Mouse (Mus musculus): ENCODE data around the gene Nova2. TPM values are rescaled to one million over a fixed set of nuclear protein-coding genes. Genes with fewer than 3 reads are reported as not detected.
A peak's percentile ranks its signal among the peaks of the same experiment; 100 is the strongest.

Nova2 gene
- polyA plus RNA-seq, 1 experiment from 2014 or later = 18.6 TPM

DNA sequence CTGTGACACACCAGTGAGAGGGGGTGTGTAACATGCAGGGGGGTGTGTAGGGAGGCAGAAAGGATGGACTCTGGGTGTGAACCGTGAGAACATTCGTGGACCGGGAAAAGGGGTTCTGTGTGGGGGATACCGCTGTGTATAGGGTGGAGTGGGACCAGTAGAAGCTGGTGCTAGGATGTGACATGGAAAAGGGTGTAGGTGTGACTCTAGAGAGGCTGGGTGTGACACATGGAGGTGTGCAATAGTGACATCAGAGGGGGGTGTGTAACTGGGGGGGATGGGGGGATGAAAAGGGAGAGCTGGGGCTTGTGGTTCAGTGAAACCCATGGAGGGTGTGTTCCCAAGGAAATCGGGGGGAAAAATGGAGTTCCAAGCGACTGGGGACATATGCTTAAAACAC lies 1.2 kb downstream of the Nova2 start:
- Histone ChIP-seq H3K27me3 (no peaks in the 10 kb centered on the region), H3K36me3 (no peaks in the 10 kb centered on the region), H3K4me3 (replicated peaks) (peak overlapping the region; percentile 95), H3K9ac (replicated peaks) (peak overlapping the region; percentile 98), H3K4me1 (replicated peaks) (peaks cover 85% of the 10 kb centered on the region), H3K27ac (peak overlapping the region; percentile 98), H3K9me3 (no peaks in the 10 kb centered on the region), H3K4me2 (replicated peaks) (peak overlapping the region; percentile 83)
- 46% methylated on average over 6 of the region's 6 CpGs for WGBS
- ATAC-seq = no peak; the same call in 1 of the 2 replicates

- no peak for ATAC-seq
- peak overlapping the region; percentile 83 for H3K4me2 ChIP-seq (replicated peaks)
- peak overlapping the region; percentile 98 for H3K9ac ChIP-seq (replicated peaks)
- 47% methylated on average over 3 of the region's 3 CpGs for WGBS
- peak overlapping the region; percentile 95 for H3K4me3 ChIP-seq (replicated peaks)
- H3K27me3 ChIP-seq = no peaks in the 10 kb centered on the region
- H3K4me1 ChIP-seq (replicated peaks) = peaks cover 85% of the 10 kb centered on the region
- H3K9me3 ChIP-seq = no peaks in the 10 kb centered on the region
- H3K36me3 ChIP-seq = no peaks in the 10 kb centered on the region
- H3K27ac ChIP-seq = peak overlapping the region; percentile 98
These were observed 2.1 kb downstream of the Nova2 start for GRCm38 (mm10) chr7:18927759-18928158.

DNA sequence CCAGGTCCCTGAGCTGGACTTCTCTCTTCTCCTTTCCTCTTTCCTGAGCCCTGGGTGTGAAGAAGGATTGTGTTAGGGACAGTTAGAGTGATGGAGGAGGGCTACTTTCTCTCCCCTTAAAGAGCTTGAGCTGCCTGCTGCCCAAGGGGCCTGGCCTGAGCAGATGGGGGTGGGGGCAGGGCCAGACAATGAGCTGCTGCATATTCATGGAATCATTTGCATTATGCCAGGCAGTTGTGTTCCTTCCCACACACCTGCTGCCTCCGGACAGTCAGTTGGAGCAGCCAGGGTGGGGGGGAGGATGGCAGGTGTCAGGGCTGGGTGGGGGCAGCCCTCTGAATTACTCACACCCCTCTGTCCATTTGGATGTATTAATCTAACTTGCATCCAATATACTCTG lies 16.7 kb downstream of the Nova2 start:
- H3K4me1 ChIP-seq (replicated peaks) = peaks cover 79% of the 10 kb centered on the region

GRCm38 (mm10) chr7:18942815-18943214 lies 17.1 kb downstream of the Nova2 start:
- WGBS = 35% methylated on average over 9 of the region's 9 CpGs
- H3K27me3 ChIP-seq = no peaks in the 10 kb centered on the region
- peak overlapping the region; percentile 88 for H3K27ac ChIP-seq
- H3K36me3 ChIP-seq = peaks cover 46% of the 10 kb centered on the region
- H3K9me3 ChIP-seq = no peaks in the 10 kb centered on the region
- H3K4me3 ChIP-seq (replicated peaks) = no peak overlapping the region
- H3K9ac ChIP-seq (replicated peaks) = peak overlapping the region; percentile 2; the same call in 1 of the 2 replicates
- H3K4me2 ChIP-seq (replicated peaks) = peak overlapping the region; percentile 46; the same call in 1 of the 2 replicates
- H3K4me1 ChIP-seq (replicated peaks) = peaks cover 81% of the 10 kb centered on the region
- ATAC-seq = peak; percentile 34

More for the DNA sequence above, 16.7 kb downstream of the Nova2 start:
- peak overlapping the region; percentile 46 for H3K4me2 ChIP-seq (replicated peaks)
- peak overlapping the region; percentile 51 for H3K9ac ChIP-seq (replicated peaks)
- peak overlapping the region; percentile 16 for H3K4me3 ChIP-seq (replicated peaks)
- peak; percentile 91 for ATAC-seq
- H3K9me3 ChIP-seq = no peaks in the 10 kb centered on the region
- H3K27ac ChIP-seq = peak overlapping the region; percentile 88
- WGBS = 0% methylated on average over 1 of the region's 1 CpGs
- peaks cover 42% of the 10 kb centered on the region for H3K36me3 ChIP-seq
- no peaks in the 10 kb centered on the region for H3K27me3 ChIP-seq

- Histone ChIP-seq H3K27me3 (no peaks in the 10 kb centered on the region), H3K4me3 (replicated peaks) (no peak overlapping the region), H3K9ac (replicated peaks) (peak overlapping the region; percentile 49; the same call in 1 of the 2 replicates), H3K36me3 (peaks cover 44% of the 10 kb centered on the region), H3K9me3 (no peaks in the 10 kb centered on the region), H3K4me1 (replicated peaks) (peaks cover 73% of the 10 kb centered on the region), H3K4me2 (replicated peaks) (no peak overlapping the region), H3K27ac (peak overlapping the region; percentile 97)
- 51% methylated on average over 6 of the region's 6 CpGs for WGBS
- no peak for ATAC-seq
These were observed 22.5 kb downstream of the Nova2 start for GRCm38 (mm10) chr7:18948151-18948550.

- H3K36me3 ChIP-seq = peaks cover 56% of the 10 kb centered on the region
- peaks cover 55% of the 10 kb centered on the region for H3K4me1 ChIP-seq (replicated peaks)
- H3K4me2 ChIP-seq (replicated peaks) = peak overlapping the region; percentile 49
- ATAC-seq = peak; percentile 95
- H3K9me3 ChIP-seq = no peaks in the 10 kb centered on the region
- H3K9ac ChIP-seq (replicated peaks) = peak overlapping the region; percentile 49
- peak overlapping the region; percentile 19 for H3K4me3 ChIP-seq (replicated peaks)
- H3K27ac ChIP-seq = peak overlapping the region; percentile 97
- 5% methylated on average over 12 of the region's 12 CpGs for WGBS
- no peaks in the 10 kb centered on the region for H3K27me3 ChIP-seq
These were observed 24.3 kb downstream of the Nova2 start for GRCm38 (mm10) chr7:18949781-18950522.

DNA sequence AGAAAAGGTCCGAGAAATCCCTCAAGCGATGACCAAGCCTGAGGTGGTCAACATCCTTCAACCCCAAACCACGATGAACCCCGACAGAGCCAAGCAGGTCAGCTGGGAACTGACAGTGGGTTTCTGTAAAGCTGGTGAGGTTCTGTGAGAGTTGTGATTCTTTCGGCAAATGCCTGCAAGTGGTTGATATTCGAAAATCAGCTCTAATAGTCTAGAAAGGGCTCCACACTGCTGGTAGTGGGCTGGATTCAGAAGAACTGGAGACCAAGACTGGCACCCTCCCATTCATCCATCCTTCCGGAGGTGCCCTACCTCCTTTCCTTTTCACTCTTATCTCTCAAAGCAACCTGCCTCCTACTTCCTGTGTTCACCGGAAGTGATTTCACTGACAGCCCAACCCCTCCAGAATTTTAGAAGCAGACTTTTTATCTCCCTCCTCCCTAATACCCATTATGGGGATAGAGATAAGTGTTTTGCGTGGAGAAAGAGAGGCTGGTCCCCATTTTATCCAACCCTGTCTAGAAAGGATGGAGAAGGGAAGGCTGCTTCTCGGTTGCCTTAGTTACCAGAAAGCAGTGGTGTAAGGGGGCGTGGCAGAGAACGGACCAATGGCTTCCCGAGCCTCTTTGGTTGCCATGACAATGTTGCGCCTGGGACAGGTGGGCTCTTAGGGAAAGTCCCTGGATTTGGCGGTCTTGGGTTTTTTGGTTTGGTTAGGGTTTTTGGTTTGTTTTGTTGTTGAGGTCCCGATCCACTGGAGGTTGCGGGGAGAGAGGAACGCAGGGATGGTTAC lies 25.0 kb downstream of the Nova2 start:
- H3K27ac ChIP-seq = peak overlapping the region; percentile 97
- H3K9me3 ChIP-seq = no peaks in the 10 kb centered on the region
- no peaks in the 10 kb centered on the region for H3K27me3 ChIP-seq
- peaks cover 54% of the 10 kb centered on the region for H3K36me3 ChIP-seq
- H3K9ac ChIP-seq (replicated peaks) = peak overlapping the region; percentile 49
- peak overlapping the region; percentile 19; the same call in 1 of the 2 replicates for H3K4me3 ChIP-seq (replicated peaks)
- 12% methylated on average over 18 of the region's 18 CpGs for WGBS
- peaks cover 52% of the 10 kb centered on the region for H3K4me1 ChIP-seq (replicated peaks)
- peak; percentile 32; the same call in 1 of the 2 replicates for ATAC-seq
- H3K4me2 ChIP-seq (replicated peaks) = peak overlapping the region; percentile 49

DNA sequence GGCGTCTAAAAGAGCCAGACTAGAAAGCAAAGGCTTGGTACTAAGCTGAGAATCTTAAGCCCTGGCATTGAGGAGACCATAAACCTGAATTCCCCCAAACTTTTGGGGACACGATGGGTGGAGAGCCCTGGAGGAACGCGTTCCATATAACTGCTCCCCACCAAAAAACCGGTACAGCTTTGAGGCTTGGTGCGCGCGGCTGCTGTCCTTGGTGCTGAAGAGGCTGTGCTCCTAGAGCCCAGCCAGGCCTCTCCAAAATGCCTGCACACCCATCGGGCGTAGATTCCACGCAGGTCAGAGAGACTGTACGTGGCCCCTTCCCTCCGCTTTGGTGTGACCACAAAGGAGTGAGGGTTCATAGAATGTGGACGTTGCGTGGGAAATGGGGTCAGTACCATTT lies 25.7 kb downstream of the Nova2 start:
- Histone ChIP-seq H3K4me3 (replicated peaks) (0 out of 2 replicates have a peak overlapping the region, but pooled peaks have one; percentile 1), H3K36me3 (peaks cover 55% of the 10 kb centered on the region)

DNA sequence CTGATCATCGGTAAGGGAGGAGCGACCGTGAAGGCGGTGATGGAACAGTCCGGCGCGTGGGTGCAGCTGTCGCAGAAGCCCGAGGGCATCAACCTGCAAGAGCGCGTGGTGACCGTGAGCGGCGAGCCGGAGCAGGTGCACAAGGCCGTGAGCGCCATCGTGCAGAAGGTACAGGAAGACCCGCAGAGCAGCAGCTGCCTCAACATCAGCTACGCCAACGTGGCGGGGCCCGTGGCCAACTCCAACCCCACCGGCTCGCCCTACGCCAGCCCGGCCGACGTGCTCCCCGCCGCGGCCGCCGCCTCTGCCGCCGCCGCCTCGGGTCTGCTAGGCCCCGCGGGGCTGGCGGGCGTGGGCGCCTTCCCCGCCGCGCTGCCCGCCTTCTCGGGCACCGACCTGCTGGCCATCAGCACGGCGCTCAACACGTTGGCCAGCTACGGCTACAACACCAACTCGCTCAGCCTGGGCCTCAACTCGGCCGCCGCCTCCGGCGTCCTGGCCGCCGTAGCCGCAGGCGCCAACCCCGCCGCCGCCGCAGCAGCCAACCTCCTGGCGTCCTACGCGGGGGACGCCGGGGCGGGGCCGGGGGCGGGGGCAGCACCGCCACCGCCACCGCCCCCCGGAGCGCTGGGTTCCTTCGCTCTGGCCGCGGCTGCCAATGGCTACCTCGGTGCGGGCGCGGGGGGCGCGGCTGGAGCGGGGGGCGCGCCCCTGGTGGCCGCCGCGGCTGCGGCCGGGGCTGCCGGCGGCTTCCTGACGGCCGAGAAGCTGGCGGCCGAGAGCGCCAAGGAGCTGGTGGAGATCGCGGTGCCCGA lies 32.1 kb downstream of the Nova2 start:
- no peaks in the 10 kb centered on the region for H3K27me3 ChIP-seq
- H3K4me2 ChIP-seq (replicated peaks) = peak overlapping the region; percentile 67
- peaks cover 61% of the 10 kb centered on the region for H3K4me1 ChIP-seq (replicated peaks)
- peak overlapping the region; percentile 80 for H3K27ac ChIP-seq
- H3K9me3 ChIP-seq = no peaks in the 10 kb centered on the region
- WGBS = under 1% methylated on average over 81 of the region's 107 CpGs
- peak overlapping the region; percentile 38 for H3K4me3 ChIP-seq (replicated peaks)
- peak; percentile 45 for ATAC-seq
- H3K36me3 ChIP-seq = peaks cover 55% of the 10 kb centered on the region
- H3K9ac ChIP-seq (replicated peaks) = peak overlapping the region; percentile 61

More for the DNA sequence above, 25.7 kb downstream of the Nova2 start:
- H3K9ac ChIP-seq (replicated peaks) = peak overlapping the region; percentile 44
- peak overlapping the region; percentile 97 for H3K27ac ChIP-seq
- ATAC-seq = no peak
- H3K27me3 ChIP-seq = no peaks in the 10 kb centered on the region
- H3K9me3 ChIP-seq = no peaks in the 10 kb centered on the region
- H3K4me2 ChIP-seq (replicated peaks) = peak overlapping the region; percentile 49
- H3K4me1 ChIP-seq (replicated peaks) = peaks cover 52% of the 10 kb centered on the region
- 22% methylated on average over 15 of the region's 15 CpGs for WGBS

GRCm38 (mm10) chr7:18958384-18958766 lies 32.7 kb downstream of the Nova2 start:
- 2% methylated on average over 21 of the region's 21 CpGs for WGBS
- H3K27ac ChIP-seq = peak overlapping the region; percentile 80
- H3K9ac ChIP-seq (replicated peaks) = peak overlapping the region; percentile 61
- H3K27me3 ChIP-seq = no peaks in the 10 kb centered on the region
- H3K9me3 ChIP-seq = no peaks in the 10 kb centered on the region
- peak overlapping the region; percentile 38 for H3K4me3 ChIP-seq (replicated peaks)
- peaks cover 67% of the 10 kb centered on the region for H3K4me1 ChIP-seq (replicated peaks)
- peak overlapping the region; percentile 67 for H3K4me2 ChIP-seq (replicated peaks)
- H3K36me3 ChIP-seq = peaks cover 49% of the 10 kb centered on the region
- ATAC-seq = peak; percentile 12; the same call in 1 of the 2 replicates

DNA sequence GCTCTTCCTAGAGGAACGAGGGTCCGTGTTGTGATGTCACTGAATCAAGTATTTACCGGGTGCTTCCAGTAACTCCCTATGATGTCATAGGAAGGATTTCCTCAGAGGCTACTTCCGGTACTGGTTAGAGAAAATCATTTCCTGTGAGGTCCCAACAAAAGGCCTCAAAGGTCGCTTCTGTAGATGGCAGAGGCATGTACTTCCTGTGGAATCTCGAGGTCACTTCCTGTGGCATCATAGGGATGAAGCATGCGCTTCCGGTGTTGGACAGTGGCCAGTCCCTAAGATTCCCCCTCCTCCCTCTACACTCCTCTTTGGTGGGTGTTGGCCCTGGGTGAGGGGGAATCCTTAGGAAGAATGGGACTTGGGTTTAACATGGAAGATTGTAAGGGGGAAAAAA lies 33.8 kb downstream of the Nova2 start:
- no peak overlapping the region for H3K4me2 ChIP-seq (replicated peaks)
- H3K9me3 ChIP-seq = no peaks in the 10 kb centered on the region
- H3K4me3 ChIP-seq (replicated peaks) = no peak overlapping the region
- no peaks in the 10 kb centered on the region for H3K27me3 ChIP-seq
- no peak for ATAC-seq
- 73% methylated on average over 8 of the region's 8 CpGs for WGBS
- peaks cover 39% of the 10 kb centered on the region for H3K36me3 ChIP-seq
- no peak overlapping the region for H3K9ac ChIP-seq (replicated peaks)
- peak overlapping the region; percentile 64 for H3K27ac ChIP-seq
- peaks cover 78% of the 10 kb centered on the region for H3K4me1 ChIP-seq (replicated peaks)

Data from midbrain, embryonic 13.5 days (tissue).